12 mouse cellular contexts compared by ENCODE assay signal in the genomic region with DNA sequence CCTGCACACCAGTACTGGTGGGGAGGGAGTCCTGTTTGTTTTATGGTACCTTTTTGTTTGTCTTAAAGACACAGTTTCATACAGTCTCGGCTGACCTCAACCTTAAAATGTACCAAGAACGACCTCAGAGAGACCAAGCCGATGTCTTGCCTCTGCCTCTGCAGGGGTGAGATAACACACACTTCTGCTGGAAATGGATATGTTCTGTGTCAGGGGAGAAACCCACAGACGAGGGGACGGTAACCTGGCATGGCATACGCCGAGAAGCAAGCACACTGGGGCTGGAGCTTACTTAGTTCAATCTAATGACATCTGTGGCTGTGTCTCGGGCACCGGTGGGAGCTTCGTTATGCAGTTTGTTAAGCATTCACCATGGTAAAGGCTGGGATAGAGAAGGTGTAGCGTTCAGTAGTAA. TPM values are rescaled to one million over a fixed set of nuclear protein-coding genes. Genes with fewer than 3 reads are reported as not detected.
A peak's percentile ranks its signal among the peaks of the same experiment; 100 is the strongest.
DNase-seq lines count a peak whose midpoint lies in the region; ATAC-seq and TF ChIP-seq lines count a peak whose summit lies in the region.
"Had no signal": no experiment of that assay in that cellular context is flagged by ENCODE, and none has a peak within 500 bp of the region (broad histone marks: within the 10 kb centered on the region; RNA-seq: fewer than 3 reads in every experiment).

No protein-coding gene starts in this region.

- TF ChIP-seq POLR2A in liver, adult 2 months (IDR thresholded peaks at IDR 0.05; ENCODE audit: extremely low read depth, insufficient read depth, low read length): no peak

- TF ChIP-seq CTCF in liver, adult 2 months (IDR thresholded peaks at IDR 0.05; ENCODE audit: low read depth, low read length): no peak

- no peaks in the 10 kb centered on the region for H3K27me3 ChIP-seq in hindbrain, embryonic 10.5 days (ENCODE audit: insufficient read depth, poor library complexity, severe bottlenecking)
- no peaks in the 10 kb centered on the region for H3K27me3 ChIP-seq in hindbrain, embryonic 12.5 days
- H3K27me3 ChIP-seq in liver, adult 2 months (ENCODE audit: control insufficient read depth, insufficient read depth, low read length): no peaks in the 10 kb centered on the region
- H3K27me3 ChIP-seq: midbrain, embryonic 12.5 days had no signal

- H3K9me3 ChIP-seq in hindbrain, embryonic 10.5 days: no peaks in the 10 kb centered on the region
- no peaks in the 10 kb centered on the region for H3K9me3 ChIP-seq in hindbrain, embryonic 12.5 days (replicated peaks)
- H3K9me3 ChIP-seq: midbrain, embryonic 12.5 days had no signal

- no peaks in the 10 kb centered on the region for H3K79me2 ChIP-seq in liver, adult 2 months (ENCODE audit: control insufficient read depth, insufficient read depth, low read length)

- no peaks in the 10 kb centered on the region for H3K36me3 ChIP-seq in hindbrain, embryonic 10.5 days
- H3K36me3 ChIP-seq in hindbrain, embryonic 12.5 days: no peaks in the 10 kb centered on the region
- no peaks in the 10 kb centered on the region for H3K36me3 ChIP-seq in liver, adult 2 months (ENCODE audit: control insufficient read depth, insufficient read depth, low read length)
- H3K36me3 ChIP-seq: midbrain, embryonic 12.5 days had no signal

- H3K4me2 ChIP-seq in hindbrain, embryonic 12.5 days (replicated peaks): no peak overlapping the region
- H3K4me2 ChIP-seq: midbrain, embryonic 12.5 days had no signal

- WGBS in hindbrain, embryonic 10.5 days: 68% methylated on average over 11 of the region's 11 CpGs
- WGBS in hindbrain, embryonic 12.5 days: 60% methylated on average over 11 of the region's 11 CpGs
- WGBS in liver, adult 2 months: 28% methylated on average over 11 of the region's 11 CpGs

- DNase-seq in hindbrain, embryonic 10.5 days (ENCODE audit: low spot score): no peak
- DNase-seq in thymus, postnatal 25 days: peak; percentile 29
- DNase-seq in thymus, postnatal 0 days (ENCODE audit: low spot score): no peak
- no peak for DNase-seq in liver, adult 2 months (ENCODE audit: extremely low read depth, low read depth, low spot score)
- peak; percentile 69 for DNase-seq in yolk sac, embryonic 10.5 days (ENCODE audit: low spot score)
- no peak for DNase-seq in left cerebral cortex, adult 18-20 months (ENCODE audit: low spot score in 2 of 2)
- DNase-seq in cerebellum, postnatal 25 days: no peak
- DNase-seq: forebrain, postnatal 0 days; heart, postnatal 36 days; layer of hippocampus, adult 9-11 months had no signal

- H3K4me1 ChIP-seq in hindbrain, embryonic 10.5 days (replicated peaks): peaks cover 38% of the 10 kb centered on the region
- peaks cover 13% of the 10 kb centered on the region for H3K4me1 ChIP-seq in hindbrain, embryonic 12.5 days
- H3K4me1 ChIP-seq in liver, adult 2 months (ENCODE audit: control insufficient read depth, insufficient read depth, low read length): peaks cover 37% of the 10 kb centered on the region

- H3K9ac ChIP-seq in hindbrain, embryonic 12.5 days: no peak overlapping the region
- no peak overlapping the region for H3K9ac ChIP-seq in liver, adult 2 months (ENCODE audit: low read depth, low read length)
- H3K9ac ChIP-seq: forebrain, postnatal 0 days; midbrain, embryonic 12.5 days had no signal

- ATAC-seq in hindbrain, embryonic 12.5 days (ENCODE audit: low FRiP score): no peak
- ATAC-seq: forebrain, postnatal 0 days had no signal

- H3K27ac ChIP-seq in hindbrain, embryonic 10.5 days: peak overlapping the region; percentile 50
- H3K27ac ChIP-seq in hindbrain, embryonic 12.5 days: no peak overlapping the region
- H3K27ac ChIP-seq in liver, adult 2 months (replicated peaks; ENCODE audit: insufficient read depth, low read depth, low read length): 0 out of 2 replicates have a peak overlapping the region, but pooled peaks have one; percentile 1
- H3K27ac ChIP-seq: midbrain, embryonic 12.5 days had no signal

- H3K4me3 ChIP-seq in hindbrain, embryonic 10.5 days: no peak overlapping the region
- no peak overlapping the region for H3K4me3 ChIP-seq in hindbrain, embryonic 12.5 days
- H3K4me3 ChIP-seq in liver, adult 2 months (ENCODE audit: insufficient read depth, low read depth, low read length): no peak overlapping the region
- H3K4me3 ChIP-seq: midbrain, embryonic 12.5 days had no signal

RNA-seq across cellular contexts. Expression of a gene that starts 30.5 kb away (rescaled TPM):
- 75.7 and 248 TPM in 2 replicates for polyA plus RNA-seq in hindbrain, embryonic 10.5 days (2016; fragmentation: Nextera tagmentation; extraction: Ambion mirVana)
- polyA plus RNA-seq in hindbrain, embryonic 12.5 days (2016; fragmentation: Nextera tagmentation; extraction: Ambion mirVana): 578 and 632 TPM in 2 replicates
- polyA plus RNA-seq in thymus, postnatal 0 days (2015; fragmentation: Nextera tagmentation; extraction: Ambion mirVana): 0.37 and 0.39 TPM in 2 replicates
- under 0.01 TPM in 1 of 2 replicates, not detected in the other for total RNA-seq in liver, adult 2 months (2014; rRNA removed)
- not detected in 2 replicates for polyA plus RNA-seq in liver, adult 2 months (2012; rRNA removed)
- 100 to 1,000 TPM; 208 to 220 TPM for total RNA-seq in left cerebral cortex, adult 18-20 months (2021)
- total RNA-seq: heart, postnatal 36 days had no signal

RNA-seq across cellular contexts. Expression of a gene that starts 31.0 kb away (rescaled TPM):
- polyA plus RNA-seq in hindbrain, embryonic 10.5 days (2016; fragmentation: Nextera tagmentation; extraction: Ambion mirVana): 65.1 and 69.6 TPM in 2 replicates
- polyA plus RNA-seq in hindbrain, embryonic 12.5 days (2016; fragmentation: Nextera tagmentation; extraction: Ambion mirVana): 85.3 and 89.1 TPM in 2 replicates
- polyA plus RNA-seq in thymus, postnatal 0 days (2015; fragmentation: Nextera tagmentation; extraction: Ambion mirVana): 104 and 120 TPM in 2 replicates
- 12.6 and 14.8 TPM in 2 replicates for total RNA-seq in liver, adult 2 months (2014; rRNA removed)
- 7.4 and 7.5 TPM in 2 replicates for polyA plus RNA-seq in liver, adult 2 months (2012; rRNA removed)
- total RNA-seq in left cerebral cortex, adult 18-20 months (2021): 10 to 100 TPM; 78.9 to 82.6 TPM

Comparison
In these comparisons a context has a peak if more than half of its experiments do, and no peak if none do; other contexts are left out.
1. DNase-seq: peak in thymus, postnatal 25 days (single experiment) and yolk sac, embryonic 10.5 days (single experiment); none in hindbrain, embryonic 10.5 days (single experiment), thymus, postnatal 0 days (single experiment), liver, adult 2 months (single experiment), left cerebral cortex, adult 18-20 months (0 of 2) and cerebellum, postnatal 25 days (0 of 2).
2. RNA of a gene that starts 30.5 kb away (polyA plus RNA-seq): 578 to 632 TPM in hindbrain, embryonic 12.5 days and 75.7 to 248 TPM in hindbrain, embryonic 10.5 days; 0.37 to 0.39 TPM in thymus, postnatal 0 days and not detected in liver, adult 2 months; every median in the first group is over 10 times any median in the second.